Mouse (Mus musculus) hindbrain, embryonic 11.5 days (tissue): ENCODE results near the gene Npepl1. TPM values are rescaled to one million over a fixed set of nuclear protein-coding genes. Genes with fewer than 3 reads are reported as not detected.

Experiments used
- ATAC-seq: fragments of 200-750 bp; cut with Nextera tagmentation; 2 replicates; pipeline ENCODE4 v1.8.0; 2017; ENCODE audit warnings: mild to moderate bottlenecking, moderate TSS enrichment, moderate library complexity; ENCODE audit not compliant: low FRiP score
- DNase-seq: peaks from one replicate; pipeline ENCODE4 v3.0.0-alpha.2; 2015; ENCODE audit warnings: low spot score
- H3K27ac ChIP-seq: fragments of 300-500 bp; sonication (generic); 2 replicates; pipeline ENCODE4 v1.5.1; 2014; ENCODE audit warnings: mild to moderate bottlenecking, low read depth, low read length
- H3K27me3 ChIP-seq: fragments of 300-500 bp; sonication (generic); 2 replicates; pipeline ENCODE4 v1.6.1; 2014; ENCODE audit warnings: mild to moderate bottlenecking, low read length, moderate library complexity, mixed read lengths; ENCODE audit not compliant: control insufficient read depth, insufficient read depth
- H3K36me3 ChIP-seq: fragments of 300-500 bp; sonication (generic); 2 replicates; pipeline ENCODE4 v1.6.1; 2014; ENCODE audit warnings: mild to moderate bottlenecking, low read length, moderate library complexity, mixed read lengths; ENCODE audit not compliant: control insufficient read depth, insufficient read depth
- H3K4me1 ChIP-seq: fragments of 300-500 bp; sonication (generic); replicated peaks from 2 replicates; pipeline ENCODE4 v1.6.1; 2014; ENCODE audit warnings: low read length, mixed read lengths; ENCODE audit not compliant: control insufficient read depth, insufficient read depth
- H3K4me2 ChIP-seq: fragments of 300-500 bp; sonication (generic); replicated peaks from 2 replicates; pipeline ENCODE4 v1.6.1; 2014; ENCODE audit warnings: mild to moderate bottlenecking, low read depth, low read length
- H3K4me3 ChIP-seq: fragments of 300-500 bp; sonication (generic); 2 replicates; pipeline ENCODE4 v1.5.1; 2014; ENCODE audit warnings: low read depth, low read length
- H3K9ac ChIP-seq: fragments of 300-500 bp; sonication (generic); 2 replicates; pipeline ENCODE4 v1.6.1; 2014; ENCODE audit warnings: low read depth, low read length
- H3K9me3 ChIP-seq: fragments of 300-500 bp; sonication (generic); 2 replicates; pipeline ENCODE4 v1.6.1; 2016; ENCODE audit warnings: low read length; ENCODE audit not compliant: control insufficient read depth
- WGBS: fragments of 180-500 bp; shearing (Covaris S2); extraction: QIAGEN DNeasy Blood & Tissue Kit; methylation state at CpG from one replicate; pipeline ENCODE4 v1.1.7; 2014; 5-methylcytosine and 5-hydroxymethylcytosine counted together
- polyA plus RNA-seq: library from polyadenylated mRNA; unstranded; fragments of >200 nt; fragmentation: Nextera tagmentation; extraction: Ambion mirVana; gene quantifications from 2 replicates; pipeline ENCODE4 v1.2.1, GENCODE M21; 2014

Gene Npepl1
- 23.0 and 24.6 TPM in 2 replicates for polyA plus RNA-seq

DNA sequence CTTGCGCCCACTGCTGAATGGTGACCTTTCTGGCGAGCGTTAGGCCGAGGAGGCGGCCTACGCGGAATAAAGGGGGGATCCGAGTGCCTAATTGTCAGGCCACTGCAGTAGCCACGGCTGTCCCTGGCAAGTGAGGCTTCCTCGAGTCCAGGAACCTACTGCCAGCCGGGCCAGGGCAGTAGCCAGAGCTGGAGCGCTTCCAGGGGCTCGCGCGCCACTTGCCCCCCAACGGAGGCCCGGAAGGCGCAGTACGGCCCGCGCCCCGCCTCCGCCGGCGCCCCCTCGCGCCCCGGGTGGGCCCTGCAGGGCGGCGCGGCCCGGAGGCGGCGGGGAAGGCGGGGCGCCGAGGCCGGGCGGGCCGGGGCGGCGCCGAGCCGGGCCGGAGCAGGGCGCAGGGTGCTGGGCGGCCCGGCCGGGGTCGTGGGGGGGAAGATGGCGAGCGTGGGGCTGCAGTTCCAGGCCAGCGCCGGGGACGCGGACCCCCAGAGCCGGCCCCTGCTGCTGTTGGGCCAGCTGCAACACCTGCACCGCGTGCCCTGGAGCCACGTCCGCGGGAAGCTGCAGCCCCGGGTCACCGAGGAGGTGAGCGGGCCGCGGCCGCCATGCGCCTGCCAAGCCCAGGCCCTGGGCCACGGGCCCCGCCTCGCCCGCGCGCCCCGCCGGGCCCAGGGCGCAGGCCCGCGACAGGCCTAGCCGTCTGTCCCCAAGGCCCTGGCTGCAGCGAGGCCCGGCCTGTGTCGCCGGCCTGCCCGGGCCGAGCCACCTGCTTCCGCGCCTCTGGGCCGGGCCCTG, at the start of gene Npepl1:
Gene Npepl1 (plus strand): TSS at position 359 of the 792 bp plus-strand sequence.
- H3K9me3 ChIP-seq, result no peaks in the 10 kb centered on the region
- peak within 1 kb of the TSS; percentile 40 for H3K4me3 ChIP-seq
- H3K4me2 ChIP-seq, result peak within 1 kb of the TSS; percentile 80
- peak within 1 kb of the TSS; percentile 70 for H3K27ac ChIP-seq
- ATAC-seq, result peak; percentile 84
- H3K36me3 ChIP-seq, result no peaks in the 10 kb centered on the region
- WGBS, result 2% methylated on average over 75 of the region's 90 CpGs
- H3K27me3 ChIP-seq, result no peaks in the 10 kb centered on the region
- peak; percentile 72 for DNase-seq
- peak within 1 kb of the TSS; percentile 91 for H3K9ac ChIP-seq
- peaks cover 3% of the 10 kb centered on the region; the same call in 1 of the 2 replicates for H3K4me1 ChIP-seq

DNA sequence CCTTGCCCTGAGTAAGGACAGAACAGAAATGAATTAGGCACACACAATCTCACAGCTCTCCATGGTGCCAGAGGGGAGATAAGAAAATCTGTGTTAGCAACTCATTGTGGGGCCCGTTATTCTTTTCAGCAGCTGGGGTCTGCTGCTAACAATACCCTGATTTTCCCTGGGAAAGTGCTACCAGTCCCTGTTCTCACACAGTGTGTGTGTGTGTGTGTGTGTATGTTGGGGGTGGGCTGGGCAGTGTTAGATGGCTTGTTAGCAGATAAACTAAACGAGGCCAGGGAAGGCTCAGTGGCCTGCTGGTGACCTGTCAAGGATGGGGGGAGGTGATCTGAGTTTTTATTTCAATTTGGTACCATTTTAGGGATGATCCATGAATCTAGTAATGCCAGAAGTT, 48.9 kb upstream of the Npepl1 start:
- 25% methylated on average over 2 of the region's 2 CpGs for WGBS
- ATAC-seq (peak; percentile 71), DNase-seq (no peak)
- Histone ChIP-seq H3K4me2 (no peak overlapping the region), H3K9ac (no peak overlapping the region), H3K36me3 (no peaks in the 10 kb centered on the region), H3K4me3 (no peak overlapping the region), H3K4me1 (no peaks in the 10 kb centered on the region), H3K9me3 (no peaks in the 10 kb centered on the region), H3K27me3 (no peaks in the 10 kb centered on the region), H3K27ac (no peak overlapping the region)

DNA sequence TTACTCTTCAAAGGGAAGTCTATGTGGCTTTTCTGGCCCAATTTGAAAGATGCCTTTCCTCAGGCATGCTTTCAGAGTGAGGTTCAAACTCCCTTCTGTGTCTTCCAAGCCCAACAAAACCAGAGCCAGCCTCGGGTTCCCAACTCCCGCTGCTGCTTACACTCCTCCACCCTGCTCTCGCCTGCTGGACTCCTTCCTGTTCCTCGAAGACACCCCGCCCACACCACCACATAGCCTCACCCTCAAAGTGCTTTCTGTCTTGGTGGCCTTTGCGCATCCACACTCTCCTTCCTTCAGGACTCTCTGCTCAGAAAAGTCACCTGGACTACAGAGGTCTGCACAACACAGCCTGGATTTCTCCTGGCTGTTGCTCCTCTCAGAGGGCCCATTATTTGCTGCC, 47.1 kb upstream of the Npepl1 start:
- ATAC-seq, result no peak

DNA sequence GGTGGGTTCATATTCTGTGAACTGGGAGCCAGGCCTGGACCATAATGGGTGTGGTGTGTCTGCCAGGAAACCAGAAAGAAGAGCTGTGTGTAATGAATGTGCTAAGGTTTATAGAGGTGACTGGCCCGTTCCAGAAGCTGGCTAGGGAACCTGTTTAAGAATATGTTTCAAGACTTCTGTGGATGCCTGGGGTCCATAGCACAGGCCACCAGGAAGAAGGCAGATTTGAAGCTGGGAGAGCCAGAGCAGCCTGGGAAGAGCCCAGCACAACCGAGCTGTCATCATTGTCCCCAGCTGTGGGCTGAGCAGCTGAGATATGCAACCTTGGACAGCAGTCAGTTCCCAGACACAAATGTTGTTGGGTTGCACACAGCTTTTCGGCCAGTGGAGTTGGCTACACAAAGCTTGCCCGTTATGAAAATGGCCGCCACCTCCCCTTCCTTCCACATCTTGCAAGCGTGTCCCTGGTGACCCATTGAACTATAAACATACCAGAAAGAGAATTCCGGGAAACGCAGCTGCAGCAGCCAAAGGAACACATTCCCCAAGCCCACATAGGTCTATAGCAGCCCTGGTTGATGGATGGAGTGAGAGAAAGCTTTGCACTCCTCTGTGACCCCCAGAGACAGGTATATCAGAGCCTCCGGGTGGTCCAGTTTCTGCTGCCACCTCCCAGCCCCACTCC, 46.5 kb upstream of the Npepl1 start:
- ATAC-seq, result no peak
- Histone ChIP-seq H3K9ac (no peak overlapping the region), H3K9me3 (no peaks in the 10 kb centered on the region), H3K36me3 (no peaks in the 10 kb centered on the region), H3K27me3 (no peaks in the 10 kb centered on the region), H3K4me2 (no peak overlapping the region), H3K4me3 (no peak overlapping the region), H3K27ac (no peak overlapping the region), H3K4me1 (no peaks in the 10 kb centered on the region)
- 70% methylated on average over 9 of the region's 9 CpGs for WGBS
- DNase-seq, result no peak

More for the DNA sequence above, 47.1 kb upstream of the Npepl1 start:
- DNase-seq, result no peak
- WGBS, result 84% methylated on average over 6 of the region's 6 CpGs
- H3K36me3 ChIP-seq, result no peaks in the 10 kb centered on the region
- no peaks in the 10 kb centered on the region for H3K27me3 ChIP-seq
- H3K27ac ChIP-seq, result no peak overlapping the region
- no peaks in the 10 kb centered on the region for H3K4me1 ChIP-seq
- no peak overlapping the region for H3K4me2 ChIP-seq
- H3K4me3 ChIP-seq, result no peak overlapping the region
- no peak overlapping the region for H3K9ac ChIP-seq
- H3K9me3 ChIP-seq, result no peaks in the 10 kb centered on the region

DNA sequence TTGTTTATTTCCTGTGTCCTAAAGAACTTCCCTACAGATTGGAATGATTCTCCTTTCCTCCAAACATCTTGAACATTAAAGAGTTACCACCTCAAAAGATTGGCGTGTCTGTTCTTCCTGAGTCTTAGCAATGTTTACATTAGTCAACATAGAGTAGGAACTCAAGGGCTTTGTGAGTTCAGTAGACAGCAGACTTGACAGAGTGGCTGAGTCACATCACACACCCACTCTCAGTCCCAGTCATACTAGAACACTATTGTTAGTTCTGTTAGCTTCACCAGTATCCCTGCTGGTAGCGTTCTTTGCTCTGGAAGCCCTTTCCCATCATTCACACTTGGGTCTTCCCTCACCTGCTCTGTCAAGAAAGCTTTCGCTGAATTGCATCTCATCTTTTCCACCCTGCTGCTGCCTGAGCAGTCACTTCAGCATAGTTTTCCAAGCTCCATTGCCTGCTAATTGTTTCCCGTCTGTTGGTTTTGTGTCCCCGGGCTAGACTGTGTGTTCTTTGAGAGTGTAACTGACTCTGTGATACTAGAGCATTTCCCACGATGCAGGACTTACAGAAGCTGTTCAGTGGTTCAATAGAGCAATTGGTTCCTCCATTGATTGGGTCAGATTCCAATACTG, 42.2 kb upstream of the Npepl1 start:
- no peaks in the 10 kb centered on the region for H3K27me3 ChIP-seq
- ATAC-seq (no peak), DNase-seq (no peak)
- no peaks in the 10 kb centered on the region for H3K4me1 ChIP-seq
- H3K27ac ChIP-seq, result no peak overlapping the region
- WGBS, result 81% methylated on average over 6 of the region's 6 CpGs
- no peaks in the 10 kb centered on the region for H3K36me3 ChIP-seq
- no peak overlapping the region for H3K4me2 ChIP-seq
- no peak overlapping the region for H3K9ac ChIP-seq
- no peak overlapping the region for H3K4me3 ChIP-seq
- H3K9me3 ChIP-seq, result no peaks in the 10 kb centered on the region

DNA sequence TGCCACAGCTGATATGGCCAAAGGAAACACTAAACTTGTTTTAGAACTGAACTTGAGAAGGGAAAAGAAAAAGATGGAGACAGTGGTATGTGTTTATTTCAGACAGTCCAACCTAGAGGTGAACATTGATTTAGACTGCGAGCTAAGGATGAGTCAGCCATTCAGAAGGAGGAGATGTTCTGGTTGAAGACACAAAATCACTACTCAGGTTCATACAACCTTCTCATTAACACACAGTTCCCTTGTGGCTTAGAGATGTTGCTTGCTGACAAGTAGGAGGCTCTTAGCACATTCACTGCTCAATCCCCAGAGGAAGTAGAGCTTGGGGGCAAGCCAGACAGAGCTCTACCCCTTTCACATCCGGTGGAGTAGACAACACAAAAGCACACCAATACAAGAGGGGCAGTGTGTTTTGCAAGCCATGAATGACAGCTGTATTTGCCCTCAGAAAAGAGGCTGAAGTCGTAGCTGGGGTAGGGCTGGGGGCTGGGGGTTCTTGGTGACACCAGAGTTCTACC, 40.6 kb upstream of the Npepl1 start:
- ATAC-seq (no peak), DNase-seq (no peak)
- H3K4me3 ChIP-seq, result no peak overlapping the region

DNA sequence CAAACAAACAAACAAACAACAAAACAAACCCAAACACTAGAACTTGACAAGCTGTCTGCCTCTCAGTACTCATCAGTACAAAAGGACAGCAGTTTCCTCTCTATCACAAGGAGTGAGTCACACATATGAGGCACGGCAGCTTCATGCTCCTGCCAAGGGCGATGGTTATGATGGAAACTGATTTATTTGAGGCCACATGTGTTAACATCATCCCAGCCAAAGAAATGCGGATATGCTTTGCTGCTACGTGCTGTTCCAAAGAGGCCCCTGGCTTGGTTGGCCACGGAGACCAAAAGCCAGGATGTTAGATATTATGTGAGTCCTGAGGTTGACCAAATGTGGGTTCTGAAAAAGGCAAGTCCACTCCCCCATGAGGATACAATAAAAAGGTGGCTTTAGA, 38.7 kb upstream of the Npepl1 start:
- Histone ChIP-seq H3K4me3 (no peak overlapping the region), H3K27ac (no peak overlapping the region), H3K27me3 (no peaks in the 10 kb centered on the region), H3K9ac (no peak overlapping the region), H3K9me3 (no peaks in the 10 kb centered on the region), H3K36me3 (no peaks in the 10 kb centered on the region), H3K4me1 (peaks cover 6% of the 10 kb centered on the region), H3K4me2 (no peak overlapping the region)
- WGBS, result 94% methylated on average over 5 of the region's 5 CpGs
- ATAC-seq (no peak), DNase-seq (no peak)

More for the DNA sequence above, 40.6 kb upstream of the Npepl1 start:
- Histone ChIP-seq H3K27me3 (no peaks in the 10 kb centered on the region), H3K4me2 (no peak overlapping the region), H3K36me3 (no peaks in the 10 kb centered on the region), H3K9ac (no peak overlapping the region), H3K4me1 (peaks cover 2% of the 10 kb centered on the region; the same call in 1 of the 2 replicates), H3K27ac (no peak overlapping the region), H3K9me3 (no peaks in the 10 kb centered on the region)
- WGBS, result 70% methylated on average over 3 of the region's 3 CpGs

DNA sequence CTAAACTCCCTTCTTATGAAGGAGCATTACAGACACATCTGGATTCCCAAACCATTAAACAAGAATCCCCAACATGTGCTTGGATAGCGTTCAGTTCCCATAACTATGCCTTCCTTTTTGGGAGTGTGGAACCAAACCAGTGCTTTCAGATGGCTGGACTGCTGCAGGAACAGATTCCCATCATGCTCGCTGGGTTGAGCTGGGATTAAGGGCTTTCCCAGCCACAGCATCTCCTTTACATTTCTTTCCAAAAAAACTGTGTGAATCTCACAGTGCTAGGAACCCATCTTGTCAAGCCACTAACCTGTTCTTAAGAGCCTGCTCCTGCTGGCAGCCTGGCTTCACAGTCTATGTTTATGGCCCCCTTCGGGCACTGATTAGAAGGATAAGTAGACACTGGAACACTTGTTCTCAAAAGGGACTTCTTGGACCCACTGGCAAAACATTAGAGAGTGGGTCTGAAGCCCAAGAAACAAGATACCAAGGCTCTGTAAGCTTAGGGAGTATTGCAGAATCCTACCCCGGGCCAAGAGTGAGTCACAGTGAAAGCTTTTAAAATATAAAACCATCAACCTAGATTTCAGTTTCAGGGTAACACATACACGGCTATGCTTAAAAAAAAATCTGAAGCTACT, 36.9 kb upstream of the Npepl1 start:
- H3K27me3 ChIP-seq, result no peaks in the 10 kb centered on the region
- peaks cover 6% of the 10 kb centered on the region for H3K4me1 ChIP-seq
- no peak for ATAC-seq
- H3K27ac ChIP-seq, result no peak overlapping the region
- 79% methylated on average over 5 of the region's 5 CpGs for WGBS
- no peak overlapping the region for H3K4me3 ChIP-seq
- H3K36me3 ChIP-seq, result no peaks in the 10 kb centered on the region
- DNase-seq, result no peak
- no peaks in the 10 kb centered on the region for H3K9me3 ChIP-seq
- H3K9ac ChIP-seq, result no peak overlapping the region
- H3K4me2 ChIP-seq, result no peak overlapping the region
